Mouse (Mus musculus): ENCODE measurements around the gene Mroh2a. TPM values are rescaled to one million over a fixed set of nuclear protein-coding genes. Genes with fewer than 3 reads are reported as not detected.

The Mroh2a gene
- total RNA-seq, 2 experiments from 2014 or later: 0.07 TPM; not detected in 1

GRCm38 (mm10) chr1:88285652-88286051 is 58.9 kb downstream of the Mroh2a start:
- intact Hi-C loops (cut with DNase I): loop anchor here (10.0 kb wide), 1 partner anchor 141 kb away; no protein-coding TSS in a partner anchor
- DNase-seq (ENCODE audit: low spot score in 2 of 2): no peak

GRCm38 (mm10) chr1:88286136-88286845 is 59.5 kb downstream of the Mroh2a start:
- intact Hi-C loops (cut with DNase I): loop anchor here (10.0 kb wide), 1 partner anchor 141 kb away; no protein-coding TSS in a partner anchor
- DNase-seq (ENCODE audit: low spot score in 2 of 2): peak in 1 of 2 experiments; percentile 5

- intact Hi-C loops (cut with DNase I): loop anchor here (10.0 kb wide), 1 partner anchor 142 kb away; no protein-coding TSS in a partner anchor
- peak in 1 of 2 experiments; percentile 3 for DNase-seq (ENCODE audit: low spot score in 2 of 2)
Observed at GRCm38 (mm10) chr1:88286887-88287696, 60.3 kb downstream of the Mroh2a start.

GRCm38 (mm10) chr1:88287697-88287980 is 60.9 kb downstream of the Mroh2a start:
- DNase-seq (ENCODE audit: low spot score in 2 of 2): peak in 1 of 2 experiments; percentile 22

GRCm38 (mm10) chr1:88288056-88288788 is 61.4 kb downstream of the Mroh2a start:
- intact Hi-C loops (cut with DNase I): loop anchor here (10.0 kb wide), 1 partner anchor 143 kb away; no protein-coding TSS in a partner anchor
- DNase-seq (ENCODE audit: low spot score in 2 of 2): peak in 1 of 2 experiments; percentile 3

More at GRCm38 (mm10) chr1:88287697-88287980, 60.9 kb downstream of the Mroh2a start:
- intact Hi-C loops (cut with DNase I): loop anchor here (10.0 kb wide), 1 partner anchor 143 kb away; no protein-coding TSS in a partner anchor

GRCm38 (mm10) chr1:88288789-88289127 is 62.0 kb downstream of the Mroh2a start:
- peak in 1 of 2 experiments; percentile 3 for DNase-seq (ENCODE audit: low spot score in 2 of 2)
- intact Hi-C loops (cut with DNase I): loop anchor here (10.0 kb wide), 1 partner anchor 144 kb away; no protein-coding TSS in a partner anchor

GRCm38 (mm10) chr1:88289152-88289551 is 62.4 kb downstream of the Mroh2a start:
- intact Hi-C loops (cut with DNase I): loop anchor here (10.0 kb wide), 1 partner anchor 144 kb away; no protein-coding TSS in a partner anchor
- no peak for DNase-seq (ENCODE audit: low spot score in 2 of 2)

GRCm38 (mm10) chr1:88289917-88290316 is 63.1 kb downstream of the Mroh2a start:
- DNase-seq (ENCODE audit: low spot score in 2 of 2): no peak
- intact Hi-C loops (cut with DNase I): loop anchor here (10.0 kb wide), 1 partner anchor 145 kb away; no protein-coding TSS in a partner anchor

- intact Hi-C loops (cut with DNase I): no loop called here
- no peak for DNase-seq (ENCODE audit: low spot score in 2 of 2)
Observed at GRCm38 (mm10) chr1:88290511-88290910, 63.7 kb downstream of the Mroh2a start.

- intact Hi-C loops (cut with DNase I): no loop called here
- DNase-seq (ENCODE audit: low spot score in 2 of 2): no peak
Observed at GRCm38 (mm10) chr1:88291409-88292005, 64.7 kb downstream of the Mroh2a start.

- DNase-seq (ENCODE audit: low spot score in 2 of 2): no peak
- intact Hi-C loops (cut with DNase I): no loop called here
Observed at GRCm38 (mm10) chr1:88292057-88292456, 65.3 kb downstream of the Mroh2a start.

GRCm38 (mm10) chr1:88294650-88295049 is 67.9 kb downstream of the Mroh2a start:
- intact Hi-C loops (cut with DNase I): no loop called here
- no peak for DNase-seq (ENCODE audit: low spot score in 2 of 2)

- DNase-seq (ENCODE audit: low spot score in 2 of 2): no peak
- intact Hi-C loops (cut with DNase I): no loop called here
Observed at GRCm38 (mm10) chr1:88296171-88296920, 69.6 kb downstream of the Mroh2a start.

- no peak for DNase-seq (ENCODE audit: low spot score in 2 of 2)
- intact Hi-C loops (cut with DNase I): no loop called here
Observed at GRCm38 (mm10) chr1:88297480-88298258, 70.9 kb downstream of the Mroh2a start.

GRCm38 (mm10) chr1:88298686-88299528 is 72.1 kb downstream of the Mroh2a start:
- intact Hi-C loops (cut with DNase I): no loop called here
- DNase-seq (ENCODE audit: low spot score in 2 of 2): no peak

GRCm38 (mm10) chr1:88299529-88299945 is 72.8 kb downstream of the Mroh2a start:
- intact Hi-C loops (cut with DNase I): no loop called here
- DNase-seq (ENCODE audit: low spot score in 2 of 2): no peak

Data from left cerebral cortex, postnatal 36 days (tissue).